Mouse (Mus musculus) gastrocnemius, postnatal 25 days (tissue): ENCODE data around the gene Slc40a1. TPM values are rescaled to one million over a fixed set of nuclear protein-coding genes. Genes with fewer than 3 reads are reported as not detected.

Source experiments
- DNase-seq: peaks from one replicate; pipeline ENCODE4 v3.0.0; 2022
- long read RNA-seq, 2 experiments: library from polyadenylated mRNA; stranded (forward); transcript quantifications; one replicate each; pipeline ENCODE4 v2.0.0; 2021
- total RNA-seq, 2 experiments: library from RNA; stranded (reverse); gene quantifications; 1 replicate in 1 of 2; 2 replicates in 1 of 2; pipeline ENCODE4 v1.2.3; 2021

The Slc40a1 gene
- 10 to 100 TPM in 1 of 2 experiments, 1 to 10 TPM in 1; 9.2 to 12.0 TPM for total RNA-seq
- long read RNA-seq, experiment 1, transcript Slc40a1-201 (8 exons, 3,370 nt): major isoform, 15 of 23 reads
- long read RNA-seq, experiment 1, partial matches to known transcripts: 0 of 23 reads
- long read RNA-seq, experiment 1, other reads (novel, unspliced or antisense): 8 of 23 reads
- long read RNA-seq, experiment 2, transcript Slc40a1-201 (8 exons, 3,370 nt): major isoform, 30 of 37 reads
- long read RNA-seq, experiment 2, partial matches to known transcripts: 5 of 37 reads
- long read RNA-seq, experiment 2, other reads (novel, unspliced or antisense): 2 of 37 reads

GRCm38 (mm10) chr1:45926393-45926763 lies at the start of gene Slc40a1:
TSS of gene Slc40a1 (minus strand) at chr1:45926523.
- DNase-seq: no peak

- DNase-seq: no peak
Observed at GRCm38 (mm10) chr1:45971314-45971713, 45.0 kb upstream of the Slc40a1 start.

GRCm38 (mm10) chr1:45948988-45949387 lies 22.7 kb upstream of the Slc40a1 start:
- DNase-seq: no peak

GRCm38 (mm10) chr1:45947843-45948242 lies 21.5 kb upstream of the Slc40a1 start:
- DNase-seq: no peak

GRCm38 (mm10) chr1:45931127-45931526 lies 4.8 kb upstream of the Slc40a1 start:
- DNase-seq: no peak

GRCm38 (mm10) chr1:45926911-45927310 lies 588 bp upstream of the Slc40a1 start:
- no peak for DNase-seq

GRCm38 (mm10) chr1:45925500-45926392 lies 577 bp downstream of the Slc40a1 start:
- DNase-seq: peak; percentile 77

GRCm38 (mm10) chr1:45925131-45925499 lies 1.2 kb downstream of the Slc40a1 start:
- no peak for DNase-seq

GRCm38 (mm10) chr1:45924516-45924915 lies 1.8 kb downstream of the Slc40a1 start:
- no peak for DNase-seq

- no peak for DNase-seq
Observed at GRCm38 (mm10) chr1:45923306-45923705, 3.0 kb downstream of the Slc40a1 start.

- no peak for DNase-seq
Observed at GRCm38 (mm10) chr1:45920703-45921102, 5.6 kb downstream of the Slc40a1 start.

GRCm38 (mm10) chr1:45919752-45920151 lies 6.6 kb downstream of the Slc40a1 start:
- DNase-seq: no peak

GRCm38 (mm10) chr1:45917136-45917803 lies 9.1 kb downstream of the Slc40a1 start:
- DNase-seq: no peak

- DNase-seq: no peak
Observed at GRCm38 (mm10) chr1:45916174-45916573, 10.1 kb downstream of the Slc40a1 start.

- DNase-seq: no peak
Observed at GRCm38 (mm10) chr1:45914236-45914635, 12.1 kb downstream of the Slc40a1 start.

GRCm38 (mm10) chr1:45905107-45905821 lies 21.1 kb downstream of the Slc40a1 start:
- DNase-seq: peak; percentile 14

GRCm38 (mm10) chr1:45904161-45904560 lies 22.2 kb downstream of the Slc40a1 start:
- DNase-seq: no peak

GRCm38 (mm10) chr1:45898044-45898443 lies 28.3 kb downstream of the Slc40a1 start:
- no peak for DNase-seq

GRCm38 (mm10) chr1:45894168-45894912 lies 32.0 kb downstream of the Slc40a1 start:
- DNase-seq: peak; percentile 22

- DNase-seq: no peak
Observed at GRCm38 (mm10) chr1:45891986-45892385, 34.3 kb downstream of the Slc40a1 start.

- no peak for DNase-seq
Observed at GRCm38 (mm10) chr1:45890173-45890572, 36.1 kb downstream of the Slc40a1 start, which contains the start of gene Gm5269. TSS of gene Gm5269 (minus strand) at chr1:45890273.
